Mouse (Mus musculus): ENCODE measurements around the gene Zfp597. TPM values are rescaled to one million over a fixed set of nuclear protein-coding genes. Genes with fewer than 3 reads are reported as not detected.

Gene Zfp597
- polyA plus RNA-seq, 1 experiment from 2014 or later: 5.5 TPM

- ATAC-seq (replicated peaks; ENCODE audit: insufficient number of reproducible peaks, low FRiP score, low TSS enrichment): no peak; the same call in 1 of the 2 replicates
- peak overlapping the region; percentile 60; the same call in 1 of the 2 replicates for H3K27ac ChIP-seq (ENCODE audit: low read depth, low read length)
- H3K9ac ChIP-seq (ENCODE audit: low read depth, low read length): peak overlapping the region; percentile 80
- no peaks in the 10 kb centered on the region for H3K27me3 ChIP-seq (ENCODE audit: control insufficient read depth, insufficient read depth, low read length)
- no peaks in the 10 kb centered on the region for H3K9me3 ChIP-seq (replicated peaks; ENCODE audit: control insufficient read depth, low read length)
- peaks cover 5% of the 10 kb centered on the region; the same call in 1 of the 2 replicates for H3K4me1 ChIP-seq (ENCODE audit: control insufficient read depth, insufficient read depth, low read length)
- peak overlapping the region; percentile 68 for H3K4me3 ChIP-seq (ENCODE audit: low read depth, low read length)
- H3K4me2 ChIP-seq: peak overlapping the region; percentile 90
- 11% methylated on average over 20 of the region's 20 CpGs for WGBS (ENCODE audit: insufficient replicate concordance)
- peaks cover 20% of the 10 kb centered on the region for H3K36me3 ChIP-seq (ENCODE audit: control insufficient read depth, insufficient read depth, low read length)
These were observed 24.8 kb upstream of the Zfp597 start for GRCm38 (mm10) chr16:3909118-3909517.

GRCm38 (mm10) chr16:3908537-3909111 is 24.3 kb upstream of the Zfp597 start, which contains the start of the genes 1700037C18Rik and Cluap1:
Gene 1700037C18Rik (minus strand): TSS chr16:3908689.
Gene Cluap1 (plus strand): TSS chr16:3908801.
- peaks cover 5% of the 10 kb centered on the region; the same call in 1 of the 2 replicates for H3K4me1 ChIP-seq (ENCODE audit: control insufficient read depth, insufficient read depth, low read length)
- H3K9me3 ChIP-seq (replicated peaks; ENCODE audit: control insufficient read depth, low read length): no peaks in the 10 kb centered on the region
- H3K4me2 ChIP-seq: peak within 1 kb of the TSS; percentile 90
- H3K27ac ChIP-seq (ENCODE audit: low read depth, low read length): peak within 1 kb of the TSS; percentile 60
- H3K27me3 ChIP-seq (ENCODE audit: control insufficient read depth, insufficient read depth, low read length): no peaks in the 10 kb centered on the region
- H3K4me3 ChIP-seq (ENCODE audit: low read depth, low read length): peak within 1 kb of the TSS; percentile 68
- WGBS (ENCODE audit: insufficient replicate concordance): under 1% methylated on average over 33 of the region's 33 CpGs
- peak; percentile 97 for ATAC-seq (replicated peaks; ENCODE audit: insufficient number of reproducible peaks, low FRiP score, low TSS enrichment)
- peak within 1 kb of the TSS; percentile 80 for H3K9ac ChIP-seq (ENCODE audit: low read depth, low read length)
- H3K36me3 ChIP-seq (ENCODE audit: control insufficient read depth, insufficient read depth, low read length): peaks cover 19% of the 10 kb centered on the region

DNA sequence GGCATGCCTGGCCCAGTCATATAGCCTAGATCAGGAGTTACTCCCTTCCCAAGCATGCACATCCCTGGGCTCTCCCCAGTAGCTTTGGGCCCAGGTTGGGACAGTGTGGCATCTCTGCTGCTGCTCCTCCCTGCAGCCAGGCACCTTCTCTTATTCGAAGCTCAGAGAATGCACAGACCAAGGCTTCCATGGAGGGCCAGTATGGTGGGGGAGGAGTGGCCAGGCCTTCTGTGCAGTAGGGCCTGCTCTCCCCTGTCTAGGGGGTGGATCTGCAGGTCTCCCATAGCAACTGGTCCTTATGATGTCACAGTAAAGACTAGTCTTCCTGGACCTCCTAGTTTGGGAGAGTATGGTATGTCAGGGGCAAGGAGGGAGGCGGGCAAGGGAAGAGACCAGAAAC is 23.1 kb upstream of the Zfp597 start:
- peaks cover 21% of the 10 kb centered on the region for H3K36me3 ChIP-seq (ENCODE audit: control insufficient read depth, insufficient read depth, low read length)
- 74% methylated on average over 2 of the region's 2 CpGs for WGBS (ENCODE audit: insufficient replicate concordance)
- H3K9ac ChIP-seq (ENCODE audit: low read depth, low read length): no peak overlapping the region
- H3K9me3 ChIP-seq (replicated peaks; ENCODE audit: control insufficient read depth, low read length): no peaks in the 10 kb centered on the region
- H3K4me3 ChIP-seq (ENCODE audit: low read depth, low read length): no peak overlapping the region
- no peak for ATAC-seq (replicated peaks; ENCODE audit: insufficient number of reproducible peaks, low FRiP score, low TSS enrichment)
- peaks cover 5% of the 10 kb centered on the region; the same call in 1 of the 2 replicates for H3K4me1 ChIP-seq (ENCODE audit: control insufficient read depth, insufficient read depth, low read length)
- H3K4me2 ChIP-seq: no peak overlapping the region
- H3K27me3 ChIP-seq (ENCODE audit: control insufficient read depth, insufficient read depth, low read length): no peaks in the 10 kb centered on the region
- no peak overlapping the region for H3K27ac ChIP-seq (ENCODE audit: low read depth, low read length)

DNA sequence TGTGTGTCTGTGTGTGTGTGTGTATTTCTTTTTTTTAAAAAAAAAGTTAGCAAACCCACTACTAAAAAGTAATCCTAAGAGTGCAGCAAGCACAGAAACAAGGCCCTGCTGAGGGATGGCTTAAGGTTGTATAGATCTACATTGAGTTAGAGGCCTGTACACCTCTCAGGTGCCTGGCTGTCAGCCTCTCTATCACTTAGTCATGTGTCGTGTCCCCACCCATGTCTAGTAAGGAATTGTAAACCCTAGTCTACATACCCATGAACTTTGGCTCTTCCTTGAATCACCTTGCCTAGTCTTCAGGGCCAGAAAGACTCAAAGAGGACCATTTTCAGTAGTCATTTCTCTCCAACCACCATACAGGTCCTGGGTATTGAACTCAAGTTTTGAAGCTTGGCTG is 12.2 kb upstream of the Zfp597 start:
- Histone ChIP-seq H3K4me1 (ENCODE audit: control insufficient read depth, insufficient read depth, low read length) (peaks cover 6% of the 10 kb centered on the region; the same call in 1 of the 2 replicates), H3K27me3 (ENCODE audit: control insufficient read depth, insufficient read depth, low read length) (no peaks in the 10 kb centered on the region), H3K27ac (ENCODE audit: low read depth, low read length) (no peak overlapping the region), H3K4me3 (ENCODE audit: low read depth, low read length) (no peak overlapping the region), H3K9ac (ENCODE audit: low read depth, low read length) (no peak overlapping the region), H3K36me3 (ENCODE audit: control insufficient read depth, insufficient read depth, low read length) (peaks cover 11% of the 10 kb centered on the region), H3K4me2 (no peak overlapping the region), H3K9me3 (replicated peaks; ENCODE audit: control insufficient read depth, low read length) (no peaks in the 10 kb centered on the region)
- WGBS (ENCODE audit: insufficient replicate concordance): 71% methylated on average over 1 of the region's 1 CpGs
- ATAC-seq (replicated peaks; ENCODE audit: insufficient number of reproducible peaks, low FRiP score, low TSS enrichment): no peak

DNA sequence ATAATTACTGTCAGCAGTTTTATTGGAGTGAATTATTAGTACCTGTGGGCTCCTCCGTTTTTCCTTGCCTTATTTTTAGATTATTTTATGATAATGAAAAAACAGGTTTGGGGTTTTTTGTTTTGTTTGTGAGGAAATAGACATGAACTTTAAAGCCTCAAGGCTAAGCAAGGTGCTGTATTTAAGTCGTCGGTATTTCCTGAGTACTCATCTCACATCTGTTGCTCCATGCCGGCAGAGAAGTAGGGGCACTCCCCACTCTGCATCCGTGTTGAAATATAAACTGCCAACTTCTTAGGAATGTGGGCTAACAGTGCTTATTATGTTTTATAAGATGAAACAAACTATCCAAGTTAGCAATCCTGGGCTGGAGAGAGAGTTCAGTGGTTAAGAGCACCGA is 11.7 kb upstream of the Zfp597 start:
- Histone ChIP-seq H3K9me3 (replicated peaks; ENCODE audit: control insufficient read depth, low read length) (no peaks in the 10 kb centered on the region), H3K4me1 (ENCODE audit: control insufficient read depth, insufficient read depth, low read length) (peaks cover 6% of the 10 kb centered on the region; the same call in 1 of the 2 replicates), H3K36me3 (ENCODE audit: control insufficient read depth, insufficient read depth, low read length) (peaks cover 11% of the 10 kb centered on the region), H3K4me2 (no peak overlapping the region), H3K4me3 (ENCODE audit: low read depth, low read length) (no peak overlapping the region), H3K27ac (ENCODE audit: low read depth, low read length) (no peak overlapping the region), H3K27me3 (ENCODE audit: control insufficient read depth, insufficient read depth, low read length) (no peaks in the 10 kb centered on the region), H3K9ac (ENCODE audit: low read depth, low read length) (no peak overlapping the region)
- no peak for ATAC-seq (replicated peaks; ENCODE audit: insufficient number of reproducible peaks, low FRiP score, low TSS enrichment)
- WGBS (ENCODE audit: insufficient replicate concordance): 83% methylated on average over 6 of the region's 6 CpGs

GRCm38 (mm10) chr16:3895173-3895792 is 10.9 kb upstream of the Zfp597 start:
- peaks cover 6% of the 10 kb centered on the region; the same call in 1 of the 2 replicates for H3K4me1 ChIP-seq (ENCODE audit: control insufficient read depth, insufficient read depth, low read length)
- 73% methylated on average over 9 of the region's 9 CpGs for WGBS (ENCODE audit: insufficient replicate concordance)
- H3K9ac ChIP-seq (ENCODE audit: low read depth, low read length): no peak overlapping the region
- no peaks in the 10 kb centered on the region for H3K27me3 ChIP-seq (ENCODE audit: control insufficient read depth, insufficient read depth, low read length)
- ATAC-seq (replicated peaks; ENCODE audit: insufficient number of reproducible peaks, low FRiP score, low TSS enrichment): no peak
- no peak overlapping the region for H3K4me2 ChIP-seq
- H3K9me3 ChIP-seq (replicated peaks; ENCODE audit: control insufficient read depth, low read length): no peaks in the 10 kb centered on the region
- peaks cover 11% of the 10 kb centered on the region; the same call in 1 of the 2 replicates for H3K36me3 ChIP-seq (ENCODE audit: control insufficient read depth, insufficient read depth, low read length)
- H3K27ac ChIP-seq (ENCODE audit: low read depth, low read length): peak overlapping the region; percentile 60
- H3K4me3 ChIP-seq (ENCODE audit: low read depth, low read length): no peak overlapping the region

DNA sequence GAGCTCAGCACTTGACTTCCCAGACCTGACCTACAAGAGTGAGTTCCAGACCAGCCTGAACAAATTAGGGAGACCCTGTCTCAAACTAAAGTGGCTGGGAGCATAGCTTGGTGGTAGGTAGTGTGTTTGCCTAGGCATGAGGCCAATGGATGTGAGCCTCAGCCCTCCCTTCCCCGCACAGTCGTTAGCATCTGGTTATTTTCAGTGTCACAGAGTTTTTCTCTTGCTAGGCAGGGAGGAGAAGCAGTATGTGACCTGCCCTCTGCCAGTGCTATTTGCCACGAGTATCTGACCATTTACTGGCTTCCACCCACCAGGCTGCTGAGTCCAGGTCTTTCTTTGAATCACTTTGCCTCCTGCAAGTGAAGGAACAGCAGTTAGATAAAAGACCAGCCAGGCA is 9.4 kb upstream of the Zfp597 start:
- H3K36me3 ChIP-seq (ENCODE audit: control insufficient read depth, insufficient read depth, low read length): 0 out of 2 replicates have a peak, but pooled peaks cover 4% of the 10 kb centered on the region
- no peaks in the 10 kb centered on the region for H3K27me3 ChIP-seq (ENCODE audit: control insufficient read depth, insufficient read depth, low read length)
- peaks cover 6% of the 10 kb centered on the region; the same call in 1 of the 2 replicates for H3K4me1 ChIP-seq (ENCODE audit: control insufficient read depth, insufficient read depth, low read length)
- 42% methylated on average over 3 of the region's 3 CpGs for WGBS (ENCODE audit: insufficient replicate concordance)
- no peak overlapping the region for H3K9ac ChIP-seq (ENCODE audit: low read depth, low read length)
- peak overlapping the region; percentile 18; the same call in 1 of the 2 replicates for H3K27ac ChIP-seq (ENCODE audit: low read depth, low read length)
- H3K4me2 ChIP-seq: no peak overlapping the region
- ATAC-seq (replicated peaks; ENCODE audit: insufficient number of reproducible peaks, low FRiP score, low TSS enrichment): no peak; the same call in 1 of the 2 replicates
- no peak overlapping the region for H3K4me3 ChIP-seq (ENCODE audit: low read depth, low read length)
- H3K9me3 ChIP-seq (replicated peaks; ENCODE audit: control insufficient read depth, low read length): no peaks in the 10 kb centered on the region

- WGBS (ENCODE audit: insufficient replicate concordance): 91% methylated on average over 14 of the region's 14 CpGs
- Histone ChIP-seq H3K9ac (ENCODE audit: low read depth, low read length) (no peak overlapping the region), H3K27me3 (ENCODE audit: control insufficient read depth, insufficient read depth, low read length) (no peaks in the 10 kb centered on the region), H3K4me3 (ENCODE audit: low read depth, low read length) (no peak overlapping the region), H3K36me3 (ENCODE audit: control insufficient read depth, insufficient read depth, low read length) (0 out of 2 replicates have a peak, but pooled peaks cover under 1% of the 10 kb centered on the region), H3K27ac (ENCODE audit: low read depth, low read length) (no peak overlapping the region), H3K4me1 (ENCODE audit: control insufficient read depth, insufficient read depth, low read length) (peaks cover 6% of the 10 kb centered on the region; the same call in 1 of the 2 replicates), H3K4me2 (no peak overlapping the region), H3K9me3 (replicated peaks; ENCODE audit: control insufficient read depth, low read length) (no peaks in the 10 kb centered on the region)
- no peak for ATAC-seq (replicated peaks; ENCODE audit: insufficient number of reproducible peaks, low FRiP score, low TSS enrichment)
These were observed 7.4 kb upstream of the Zfp597 start for GRCm38 (mm10) chr16:3891621-3892295.
